Mouse (Mus musculus) sigmoid colon, adult 10 weeks (tissue): Measurements from ENCODE around the gene Setd6. TPM values are rescaled to one million over a fixed set of nuclear protein-coding genes. Genes with fewer than 3 reads are reported as not detected.

Experiments used
- polyA plus RNA-seq: library from polyadenylated mRNA; stranded (reverse); fragments of 350-450 nt; fragmentation: Illumina TruSeq; extraction: RNeasy Lipid Tissue Mini Kit (QIAGEN cat#74804); gene quantifications from one replicate; pipeline ENCODE4 v1.2.3, GENCODE M21; 2014; ENCODE audit warnings: low read depth, low replicate concordance

Setd6 gene
- 9.8 TPM for polyA plus RNA-seq

GRCm38 (mm10) chr8:95715676-95716531, at the start of gene Setd6:
Gene Setd6 (plus strand): TSS chr8:95715881.

GRCm38 (mm10) chr8:95676631-95677030, 39.0 kb upstream of the Setd6 start, which contains the start of gene Ndrg4:
Gene Ndrg4 (plus strand): TSS chr8:95676980.

Other genes starting within 250 kb of the Setd6 start
- gene Csnk2a2, start 225.8 kb upstream of the Setd6 start, polyA plus RNA-seq, result 162 TPM
- not detected for gene Ccdc113, start 181.8 kb upstream of the Setd6 start, polyA plus RNA-seq
- not detected for gene Prss54, start 139.5 kb upstream of the Setd6 start, polyA plus RNA-seq
- 4.8 TPM for gene Gins3, start 82.4 kb upstream of the Setd6 start, polyA plus RNA-seq
- gene Ndrg4, start 38.9 kb upstream of the Setd6 start, polyA plus RNA-seq, result 4.9 TPM
- 292 TPM for gene Cnot1, start 91.6 kb downstream of the Setd6 start, polyA plus RNA-seq
- gene Sap18b, start 109.5 kb downstream of the Setd6 start, polyA plus RNA-seq, result 3.2 TPM
- 2.6 TPM for gene Slc38a7, start 137.7 kb downstream of the Setd6 start, polyA plus RNA-seq
- 14.9 TPM for gene Got2, start 172.7 kb downstream of the Setd6 start, polyA plus RNA-seq